Mouse (Mus musculus) lung, adult 2 months (tissue): Measurements from ENCODE around the gene Olfr967.

Experiments
- CTCF ChIP-seq: fragments of 200-500 bp; IDR thresholded peaks from 2 replicates; pipeline ENCODE4 v1.5.1; 2011; ENCODE audit warnings: mild to moderate bottlenecking, low read length, control low read depth; ENCODE audit not compliant: insufficient read depth
- POLR2A ChIP-seq: fragments of 200-500 bp; IDR thresholded peaks from 2 replicates; pipeline ENCODE4 v1.6.1; 2011; ENCODE audit warnings: low read depth, mild to moderate bottlenecking, control low read depth, low read length, borderline replicate concordance; ENCODE audit errors: extremely low read depth

GRCm38 (mm10) chr9:39730678-39731077 lies 15.4 kb upstream of the Olfr967 start, which contains the start of gene Olfr150:
- TF ChIP-seq POLR2A, result no peak
- TF ChIP-seq CTCF, result no peak
